Mouse (Mus musculus): Measurements from ENCODE around the gene A630076J17Rik.

GRCm38 (mm10) chr3:107256724-107257123 is 26.3 kb downstream of the A630076J17Rik start:
- no peak for TF ChIP-seq CTCF (conservative IDR thresholded peaks at IDR 0.05; ENCODE audit: low read length)
- TF ChIP-seq NANOG (IDR thresholded peaks at IDR 0.05; ENCODE audit: borderline replicate concordance, low read length), result no peak
- TF ChIP-seq POU5F1 (IDR thresholded peaks at IDR 0.05; ENCODE audit: borderline replicate concordance, low read length), result no peak
